Mouse (Mus musculus) cortical plate, adult 2 months (tissue): ENCODE results near the gene Zfp296.

Experiments
- CTCF ChIP-seq: fragments of 200-500 bp; IDR thresholded peaks from 2 replicates; pipeline ENCODE4 v1.5.1; 2011; ENCODE audit warnings: mild to moderate bottlenecking, control low read depth, low read length; ENCODE audit not compliant: insufficient read depth; ENCODE audit errors: extremely low read depth
- POLR2A ChIP-seq: fragments of 200-500 bp; IDR thresholded peaks from 2 replicates; pipeline ENCODE4 v1.6.1; 2011; ENCODE audit warnings: mild to moderate bottlenecking, low read length, control low read depth; ENCODE audit not compliant: insufficient read depth; ENCODE audit errors: extremely low read depth

- TF ChIP-seq CTCF, result peak; percentile 26
- TF ChIP-seq POLR2A, result no peak
Measured at GRCm38 (mm10) chr7:19543584-19543983, 33.5 kb upstream of the Zfp296 start.
